Mouse (Mus musculus) forebrain, embryonic 15.5 days (tissue): ENCODE measurements around the gene Btnl2. TPM values are rescaled to one million over a fixed set of nuclear protein-coding genes. Genes with fewer than 3 reads are reported as not detected.

Experiments
- ATAC-seq: fragments of 200-750 bp; cut with Nextera tagmentation; replicated peaks from 2 replicates; pipeline ENCODE4 v1.8.0; 2017; ENCODE audit warnings: mild to moderate bottlenecking, moderate TSS enrichment, moderate library complexity
- H3K27ac ChIP-seq: fragments of 300-500 bp; sonication (generic); replicated peaks from 2 replicates; pipeline ENCODE4 v1.5.1; 2015; ENCODE audit warnings: mild to moderate bottlenecking, inconsistent platforms
- H3K27me3 ChIP-seq: fragments of 300-500 bp; sonication (generic); 2 replicates; pipeline ENCODE4 v1.6.1; 2015; ENCODE audit warnings: inconsistent platforms
- H3K36me3 ChIP-seq: fragments of 300-500 bp; sonication (generic); 2 replicates; pipeline ENCODE4 v1.6.1; 2015; ENCODE audit warnings: mild to moderate bottlenecking, inconsistent platforms
- H3K4me1 ChIP-seq: fragments of 300-500 bp; sonication (generic); 2 replicates; pipeline ENCODE4 v1.6.1; 2015; ENCODE audit warnings: inconsistent platforms
- H3K4me2 ChIP-seq: fragments of 300-500 bp; sonication (generic); replicated peaks from 2 replicates; pipeline ENCODE4 v1.6.1; 2015; ENCODE audit warnings: mild to moderate bottlenecking, inconsistent platforms
- H3K4me3 ChIP-seq: fragments of 300-500 bp; sonication (generic); 2 replicates; pipeline ENCODE4 v1.5.1; 2015; ENCODE audit warnings: mild to moderate bottlenecking, inconsistent platforms
- H3K9ac ChIP-seq: fragments of 300-500 bp; sonication (generic); replicated peaks from 2 replicates; pipeline ENCODE4 v1.6.1; 2015; ENCODE audit warnings: mild to moderate bottlenecking, inconsistent platforms
- H3K9me3 ChIP-seq: fragments of 300-500 bp; sonication (generic); 2 replicates; pipeline ENCODE4 v1.6.1; 2016; ENCODE audit warnings: inconsistent platforms
- WGBS: fragments of 180-500 bp; shearing (Covaris S2); methylation state at CpG from one replicate; pipeline ENCODE4 v1.1.7; 2015; ENCODE audit warnings: mixed read lengths; 5-methylcytosine and 5-hydroxymethylcytosine counted together
- polyA plus RNA-seq: library from polyadenylated mRNA; unstranded; fragments of >200 nt; fragmentation: Nextera tagmentation; extraction: Ambion mirVana; gene quantifications from 2 replicates; pipeline ENCODE4 v1.2.1, GENCODE M21; 2015

The Btnl2 gene
- polyA plus RNA-seq, 1 experiment from 2014 or later: 0.06 TPM

DNA sequence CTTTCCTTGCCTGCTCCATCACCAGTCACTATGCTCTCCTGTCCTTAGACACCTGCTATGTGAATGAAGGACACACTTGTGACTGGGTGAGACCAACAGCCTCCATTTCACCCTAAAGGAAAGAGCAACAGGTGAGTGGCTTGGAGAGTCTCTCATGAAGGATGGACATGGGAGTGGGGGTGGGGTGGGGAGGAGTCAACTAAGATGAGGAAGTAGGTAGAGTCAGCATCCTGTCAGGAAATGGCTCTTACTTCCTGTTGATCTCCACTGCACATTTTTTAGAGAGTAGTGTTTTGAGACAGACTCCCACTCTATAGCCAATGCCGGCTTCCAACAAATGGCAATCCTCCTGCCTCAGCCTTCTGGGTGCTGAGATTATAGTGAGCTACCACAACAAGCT is 318 bp downstream of the Btnl2 start:
- no peak overlapping the region for H3K9ac ChIP-seq
- WGBS: 77% methylated on average over 1 of the region's 1 CpGs
- no peaks in the 10 kb centered on the region for H3K36me3 ChIP-seq
- H3K9me3 ChIP-seq: no peaks in the 10 kb centered on the region
- H3K27me3 ChIP-seq: no peaks in the 10 kb centered on the region
- no peak for ATAC-seq
- no peaks in the 10 kb centered on the region for H3K4me1 ChIP-seq
- no peak overlapping the region for H3K4me3 ChIP-seq
- H3K4me2 ChIP-seq: no peak overlapping the region
- no peak overlapping the region for H3K27ac ChIP-seq

- Histone ChIP-seq H3K27me3 (no peaks in the 10 kb centered on the region), H3K27ac (no peak overlapping the region), H3K9ac (no peak overlapping the region), H3K9me3 (no peaks in the 10 kb centered on the region), H3K4me1 (no peaks in the 10 kb centered on the region), H3K36me3 (no peaks in the 10 kb centered on the region), H3K4me3 (no peak overlapping the region), H3K4me2 (no peak overlapping the region)
- WGBS: 87% methylated on average over 15 of the region's 15 CpGs
- no peak for ATAC-seq
These were observed 8.4 kb downstream of the Btnl2 start for GRCm38 (mm10) chr17:34362954-34363546.

GRCm38 (mm10) chr17:34363676-34364310 is 9.2 kb downstream of the Btnl2 start:
- WGBS: 86% methylated on average over 3 of the region's 3 CpGs
- no peaks in the 10 kb centered on the region for H3K36me3 ChIP-seq
- ATAC-seq: no peak
- H3K27me3 ChIP-seq: no peaks in the 10 kb centered on the region
- no peak overlapping the region for H3K27ac ChIP-seq
- H3K9ac ChIP-seq: no peak overlapping the region
- no peak overlapping the region for H3K4me3 ChIP-seq
- H3K4me1 ChIP-seq: no peaks in the 10 kb centered on the region
- H3K4me2 ChIP-seq: no peak overlapping the region
- H3K9me3 ChIP-seq: no peaks in the 10 kb centered on the region

DNA sequence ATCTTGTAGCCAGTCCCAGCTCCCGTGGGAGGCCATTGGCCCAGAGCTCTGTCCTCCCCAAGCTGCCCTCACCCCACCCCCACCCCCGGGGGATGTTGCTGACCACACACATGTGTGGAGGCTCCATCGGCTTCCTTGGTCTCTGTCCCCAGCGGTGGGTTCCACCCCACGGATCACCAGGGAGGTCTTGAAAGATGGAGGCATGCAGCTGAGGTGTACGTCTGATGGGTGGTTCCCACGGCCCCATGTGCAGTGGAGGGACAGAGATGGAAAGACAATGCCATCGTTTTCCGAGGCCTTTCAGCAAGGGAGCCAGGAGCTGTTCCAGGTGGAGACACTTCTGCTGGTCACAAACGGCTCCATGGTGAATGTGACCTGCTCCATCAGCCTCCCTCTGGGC is 10.4 kb downstream of the Btnl2 start:
- Histone ChIP-seq H3K27ac (no peak overlapping the region), H3K4me1 (no peaks in the 10 kb centered on the region), H3K4me2 (no peak overlapping the region), H3K4me3 (no peak overlapping the region), H3K9ac (no peak overlapping the region), H3K36me3 (no peaks in the 10 kb centered on the region), H3K27me3 (no peaks in the 10 kb centered on the region), H3K9me3 (no peaks in the 10 kb centered on the region)
- ATAC-seq: no peak
- 78% methylated on average over 10 of the region's 10 CpGs for WGBS

- Histone ChIP-seq H3K27me3 (0 out of 2 replicates have a peak, but pooled peaks cover 3% of the 10 kb centered on the region), H3K27ac (no peak overlapping the region), H3K9me3 (no peaks in the 10 kb centered on the region), H3K4me1 (no peaks in the 10 kb centered on the region), H3K4me3 (no peak overlapping the region), H3K4me2 (no peak overlapping the region), H3K36me3 (no peaks in the 10 kb centered on the region), H3K9ac (no peak overlapping the region)
- ATAC-seq: no peak
- WGBS: 86% methylated on average over 4 of the region's 4 CpGs
These were observed 15.9 kb downstream of the Btnl2 start for GRCm38 (mm10) chr17:34370563-34370962.

DNA sequence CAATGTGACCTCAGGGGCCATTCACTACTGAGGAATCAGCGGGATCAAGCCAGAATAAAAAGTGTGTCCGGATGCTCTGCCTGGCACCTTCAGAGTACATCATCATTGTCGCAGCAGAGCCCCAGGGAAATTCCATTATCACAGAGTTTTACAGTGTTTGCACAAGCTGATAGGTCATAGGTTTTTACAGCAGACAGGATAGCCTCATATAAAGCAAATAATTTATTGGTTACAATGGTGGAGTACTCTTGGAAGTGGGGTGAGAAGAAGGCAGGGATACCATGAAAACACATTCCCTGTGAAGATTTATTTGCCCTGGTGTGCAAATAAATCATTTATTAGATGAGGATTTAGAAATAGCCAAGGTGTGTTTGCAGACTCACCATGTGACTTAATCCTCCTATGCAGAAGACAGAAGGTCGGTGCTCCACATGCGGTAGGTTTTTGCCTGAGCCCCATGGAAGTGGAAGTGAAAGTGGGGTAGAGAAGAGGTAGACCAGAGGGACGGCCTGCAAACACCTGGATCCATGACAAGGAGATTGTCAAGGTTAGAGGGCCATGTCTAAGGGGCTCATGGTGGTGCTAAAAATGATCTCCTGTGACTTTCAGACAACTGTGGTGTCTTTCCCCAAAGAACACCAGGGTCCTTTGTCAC is 18.6 kb downstream of the Btnl2 start:
- no peak overlapping the region for H3K27ac ChIP-seq
- H3K27me3 ChIP-seq: 0 out of 2 replicates have a peak, but pooled peaks cover 3% of the 10 kb centered on the region
- WGBS: 85% methylated on average over 6 of the region's 6 CpGs
- H3K36me3 ChIP-seq: no peaks in the 10 kb centered on the region
- no peak for ATAC-seq
- no peak overlapping the region for H3K9ac ChIP-seq
- H3K4me2 ChIP-seq: no peak overlapping the region
- H3K9me3 ChIP-seq: no peaks in the 10 kb centered on the region
- H3K4me1 ChIP-seq: no peaks in the 10 kb centered on the region
- no peak overlapping the region for H3K4me3 ChIP-seq

DNA sequence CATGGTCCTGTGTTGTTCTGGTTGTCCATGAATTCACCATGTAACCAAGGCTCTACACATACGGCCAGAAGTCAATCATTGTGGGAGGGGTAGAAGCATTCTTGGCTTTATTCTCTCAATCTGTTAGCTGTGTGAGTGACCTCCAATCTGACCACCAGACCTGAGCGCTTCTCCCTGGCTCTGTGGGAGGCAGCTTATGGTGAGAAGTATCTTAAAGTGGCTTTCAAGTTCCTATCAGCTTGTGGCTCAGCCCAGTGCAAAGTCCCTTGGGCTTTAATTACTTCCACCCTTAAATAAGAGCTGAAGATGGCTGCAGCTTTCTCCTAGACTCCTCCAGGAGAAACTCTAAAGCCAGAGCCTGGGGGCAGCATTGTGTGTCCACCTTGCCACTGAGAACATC is 22.2 kb downstream of the Btnl2 start, which contains the start of gene Btnl1:
Gene Btnl1, plus strand, starts transcription at position 286 of the 400 bp plus-strand sequence.
- H3K9ac ChIP-seq: no peak within 1 kb of the TSS
- H3K36me3 ChIP-seq: no peaks in the 10 kb centered on the region
- no peak within 1 kb of the TSS for H3K27ac ChIP-seq
- no peak within 1 kb of the TSS for H3K4me3 ChIP-seq
- ATAC-seq: no peak
- no peak within 1 kb of the TSS for H3K4me2 ChIP-seq
- no peaks in the 10 kb centered on the region for H3K9me3 ChIP-seq
- no peaks in the 10 kb centered on the region for H3K4me1 ChIP-seq
- 90% methylated on average over 2 of the region's 2 CpGs for WGBS
- 0 out of 2 replicates have a peak, but pooled peaks cover 3% of the 10 kb centered on the region for H3K27me3 ChIP-seq

GRCm38 (mm10) chr17:34377450-34378209 is 23.0 kb downstream of the Btnl2 start:
- 53% methylated on average over 6 of the region's 6 CpGs for WGBS
- ATAC-seq: no peak
- Histone ChIP-seq H3K4me1 (no peaks in the 10 kb centered on the region), H3K4me2 (no peak overlapping the region), H3K9ac (no peak overlapping the region), H3K27me3 (0 out of 2 replicates have a peak, but pooled peaks cover 3% of the 10 kb centered on the region), H3K36me3 (no peaks in the 10 kb centered on the region), H3K4me3 (no peak overlapping the region), H3K9me3 (no peaks in the 10 kb centered on the region), H3K27ac (no peak overlapping the region)

GRCm38 (mm10) chr17:34378716-34379115 is 24.1 kb downstream of the Btnl2 start:
- no peak overlapping the region for H3K4me2 ChIP-seq
- 83% methylated on average over 2 of the region's 2 CpGs for WGBS
- ATAC-seq: no peak
- H3K27ac ChIP-seq: no peak overlapping the region
- H3K4me1 ChIP-seq: no peaks in the 10 kb centered on the region
- no peak overlapping the region for H3K9ac ChIP-seq
- H3K36me3 ChIP-seq: no peaks in the 10 kb centered on the region
- no peaks in the 10 kb centered on the region for H3K9me3 ChIP-seq
- H3K4me3 ChIP-seq: no peak overlapping the region
- H3K27me3 ChIP-seq: no peaks in the 10 kb centered on the region

DNA sequence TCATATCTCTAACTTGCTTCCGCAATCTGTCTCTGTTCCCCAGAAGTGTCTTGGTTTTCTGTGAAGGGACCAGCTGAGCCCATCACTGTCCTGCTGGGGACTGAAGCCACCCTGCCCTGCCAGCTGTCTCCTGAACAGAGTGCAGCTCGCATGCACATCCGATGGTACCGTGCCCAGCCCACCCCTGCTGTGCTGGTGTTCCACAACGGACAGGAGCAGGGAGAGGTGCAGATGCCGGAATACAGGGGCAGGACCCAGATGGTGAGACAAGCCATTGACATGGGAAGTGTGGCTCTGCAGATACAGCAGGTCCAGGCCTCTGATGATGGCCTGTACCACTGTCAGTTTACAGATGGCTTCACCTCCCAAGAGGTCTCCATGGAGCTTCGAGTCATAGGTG is 24.8 kb downstream of the Btnl2 start:
- 85% methylated on average over 7 of the region's 7 CpGs for WGBS
- H3K9me3 ChIP-seq: no peaks in the 10 kb centered on the region
- no peak overlapping the region for H3K4me2 ChIP-seq
- ATAC-seq: no peak
- no peaks in the 10 kb centered on the region for H3K36me3 ChIP-seq
- H3K27ac ChIP-seq: no peak overlapping the region
- no peak overlapping the region for H3K4me3 ChIP-seq
- no peaks in the 10 kb centered on the region for H3K27me3 ChIP-seq
- no peaks in the 10 kb centered on the region for H3K4me1 ChIP-seq
- no peak overlapping the region for H3K9ac ChIP-seq

DNA sequence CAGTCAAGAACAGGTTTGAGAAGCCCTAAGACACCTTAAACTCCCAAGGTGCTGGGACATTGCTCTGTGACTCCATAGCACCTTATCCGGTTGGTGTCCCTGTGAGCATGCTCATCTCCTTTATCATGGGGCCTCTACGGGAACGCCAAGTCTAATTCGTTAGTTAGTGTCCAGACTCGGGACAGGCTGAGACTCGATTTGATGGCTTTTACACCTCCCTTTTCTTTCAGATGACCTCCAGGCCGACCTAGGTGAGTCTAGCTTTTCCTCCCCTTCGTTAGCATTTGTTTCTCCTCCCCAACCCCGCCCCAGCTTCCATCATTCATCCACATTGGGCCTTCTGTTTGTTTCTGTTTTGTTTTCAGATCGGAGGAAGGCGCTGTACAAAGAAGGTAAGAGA is 27.3 kb downstream of the Btnl2 start:
- H3K4me3 ChIP-seq: no peak overlapping the region
- no peaks in the 10 kb centered on the region for H3K36me3 ChIP-seq
- no peak overlapping the region for H3K27ac ChIP-seq
- 63% methylated on average over 11 of the region's 11 CpGs for WGBS
- no peaks in the 10 kb centered on the region for H3K4me1 ChIP-seq
- H3K9me3 ChIP-seq: no peaks in the 10 kb centered on the region
- no peak overlapping the region for H3K4me2 ChIP-seq
- H3K27me3 ChIP-seq: no peaks in the 10 kb centered on the region
- no peak overlapping the region for H3K9ac ChIP-seq
- no peak for ATAC-seq

GRCm38 (mm10) chr17:34383212-34383611 is 28.6 kb downstream of the Btnl2 start:
- no peak overlapping the region for H3K27ac ChIP-seq
- no peak overlapping the region for H3K4me3 ChIP-seq
- no peak for ATAC-seq
- no peak overlapping the region for H3K4me2 ChIP-seq
- no peaks in the 10 kb centered on the region for H3K9me3 ChIP-seq
- H3K4me1 ChIP-seq: no peaks in the 10 kb centered on the region
- H3K9ac ChIP-seq: no peak overlapping the region
- no peaks in the 10 kb centered on the region for H3K36me3 ChIP-seq
- WGBS: 80% methylated on average over 7 of the region's 7 CpGs
- H3K27me3 ChIP-seq: no peaks in the 10 kb centered on the region
